Mouse (Mus musculus): ENCODE results near the gene Zfp866. TPM values are rescaled to one million over a fixed set of nuclear protein-coding genes. Genes with fewer than 3 reads are reported as not detected.

The Zfp866 gene
- polyA plus RNA-seq, 1 experiment from 2014 or later = 39.5 TPM

DNA sequence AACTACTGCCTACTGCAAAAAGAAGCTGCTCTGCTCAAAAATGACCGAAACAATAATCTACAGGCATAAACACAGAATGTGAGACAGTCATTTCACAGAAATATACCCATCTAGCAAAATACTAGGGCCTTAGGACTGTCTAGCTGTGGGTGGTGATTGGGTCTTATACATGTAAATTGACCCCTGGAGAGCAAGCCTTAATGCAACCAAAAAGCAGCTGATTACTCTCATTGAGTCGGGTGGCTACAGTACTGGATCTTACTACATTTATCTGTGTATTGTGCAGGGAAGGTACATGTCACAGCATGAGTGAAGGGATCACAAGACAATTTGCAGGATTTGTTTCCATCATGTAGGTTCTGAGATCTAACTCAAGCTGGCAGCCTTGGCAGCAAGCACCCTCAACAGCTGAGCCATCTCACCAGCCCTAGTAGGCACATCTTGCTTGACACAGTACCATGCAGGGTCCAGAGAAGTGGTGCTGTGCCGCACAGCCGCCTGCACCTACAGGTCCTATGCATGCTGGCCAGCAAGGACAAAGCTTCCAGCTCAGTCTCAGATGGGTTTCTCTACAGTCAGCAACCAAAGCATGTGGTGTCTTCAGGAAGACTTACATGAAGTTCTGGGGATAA is 29.0 kb downstream of the Zfp866 start:
- Histone ChIP-seq H3K36me3 (peaks cover 64% of the 10 kb centered on the region), H3K27ac (no peak overlapping the region), H3K4me3 (no peak overlapping the region), H3K27me3 (replicated peaks) (no peaks in the 10 kb centered on the region), H3K9ac (no peak overlapping the region), H3K4me1 (no peaks in the 10 kb centered on the region), H3K4me2 (replicated peaks) (no peak overlapping the region), H3K9me3 (no peaks in the 10 kb centered on the region)
- WGBS = 91% methylated on average over 4 of the region's 4 CpGs
- no peak for ATAC-seq (ENCODE audit: low FRiP score, low read depth)

DNA sequence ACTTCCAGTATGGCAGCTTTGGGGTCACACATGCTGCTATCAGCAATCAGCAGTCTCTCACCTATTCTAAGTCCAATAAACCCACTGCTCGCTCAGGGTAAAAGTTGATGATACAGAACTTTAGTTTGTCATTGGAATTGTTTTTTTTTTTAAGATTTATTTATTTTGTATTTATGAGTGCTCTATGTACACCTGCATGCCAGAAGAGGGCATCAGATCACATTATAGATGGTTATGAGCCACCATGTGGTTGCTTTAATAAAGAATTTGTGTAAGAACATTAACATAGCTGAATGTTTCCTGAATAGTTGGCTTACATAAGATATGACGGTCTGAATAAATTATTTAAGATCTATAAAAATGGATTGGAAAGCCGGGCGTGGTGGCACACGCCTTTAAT is 32.7 kb downstream of the Zfp866 start:
- Histone ChIP-seq H3K4me1 (no peaks in the 10 kb centered on the region), H3K36me3 (peaks cover 38% of the 10 kb centered on the region), H3K9ac (no peak overlapping the region), H3K9me3 (no peaks in the 10 kb centered on the region), H3K27me3 (replicated peaks) (no peaks in the 10 kb centered on the region), H3K4me2 (replicated peaks) (no peak overlapping the region), H3K4me3 (no peak overlapping the region), H3K27ac (no peak overlapping the region)
- WGBS = 93% methylated on average over 5 of the region's 5 CpGs
- ATAC-seq (ENCODE audit: low FRiP score, low read depth) = no peak

DNA sequence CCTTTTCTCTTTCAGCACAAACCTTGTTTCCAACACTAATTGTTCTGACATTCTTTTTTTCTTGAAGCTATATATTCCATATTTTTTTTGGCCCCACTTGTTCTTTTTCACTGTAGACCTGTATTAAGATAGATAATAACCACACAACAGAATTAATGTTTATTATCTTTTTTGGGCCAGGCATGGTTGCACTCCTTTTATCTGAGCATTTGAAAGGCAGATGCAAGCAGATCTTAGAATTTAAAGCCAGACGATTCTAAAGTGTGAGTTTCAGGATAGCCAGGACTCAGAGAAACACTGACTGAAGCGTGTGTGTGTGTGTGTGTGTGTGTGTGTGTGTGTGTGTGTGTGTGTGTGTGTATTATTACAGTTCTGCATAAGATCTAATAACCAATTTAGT is 38.5 kb downstream of the Zfp866 start:
- no peak for ATAC-seq (ENCODE audit: low FRiP score, low read depth)
- no peak overlapping the region for H3K9ac ChIP-seq
- H3K27me3 ChIP-seq (replicated peaks) = no peaks in the 10 kb centered on the region
- peaks cover 8% of the 10 kb centered on the region for H3K4me1 ChIP-seq
- H3K27ac ChIP-seq = no peak overlapping the region
- no peaks in the 10 kb centered on the region for H3K9me3 ChIP-seq
- H3K4me2 ChIP-seq (replicated peaks) = no peak overlapping the region
- H3K36me3 ChIP-seq = peaks cover 14% of the 10 kb centered on the region
- WGBS = 94% methylated on average over 2 of the region's 2 CpGs
- H3K4me3 ChIP-seq = no peak overlapping the region

DNA sequence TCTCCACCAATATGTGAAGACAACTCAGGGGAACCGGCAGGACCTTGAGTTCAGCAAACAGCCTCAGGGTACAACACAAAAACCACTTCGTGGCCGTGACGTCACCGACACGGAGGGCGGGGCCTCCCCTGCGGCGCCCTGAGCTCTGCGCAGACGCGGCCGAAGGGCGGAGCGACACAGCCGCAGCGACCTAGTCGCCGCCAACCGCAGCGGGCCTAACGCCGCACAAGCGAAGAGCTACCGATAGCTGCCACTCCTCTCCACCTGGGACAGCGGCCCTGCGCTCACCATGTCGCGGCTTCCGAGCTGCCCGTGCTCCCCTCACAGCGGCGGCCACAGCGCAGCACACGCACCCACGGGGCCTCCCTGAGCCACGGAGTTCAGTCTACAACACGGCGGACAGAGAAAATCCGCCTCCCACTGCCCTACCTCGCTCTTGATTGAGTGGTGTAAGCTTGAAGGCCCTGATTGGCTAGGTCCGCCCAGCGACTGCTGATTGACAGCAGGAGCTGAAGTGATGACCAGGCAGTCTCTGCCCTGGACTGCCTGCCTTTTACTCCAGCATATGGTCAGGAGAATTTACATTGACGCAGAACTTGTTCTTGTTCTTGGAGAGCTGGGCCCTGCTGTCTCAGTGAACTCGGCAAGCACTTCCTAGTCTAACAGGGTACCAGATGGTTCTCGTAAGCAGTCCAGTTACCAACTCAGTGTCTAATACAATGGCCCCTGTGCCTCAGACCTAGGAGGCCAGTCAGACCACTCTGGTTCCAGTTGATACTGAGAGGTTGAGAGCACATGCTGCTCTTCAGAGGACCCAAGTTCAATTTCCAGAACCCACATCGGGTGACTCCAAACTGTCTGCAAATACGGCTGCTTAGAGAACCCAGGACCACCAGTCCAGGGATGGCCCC is 41.2 kb downstream of the Zfp866 start, which contains the start of gene Zfp963:
Gene Zfp963, minus strand, starts transcription at position 427 of the 911 bp plus-strand sequence.
- peak within 1 kb of the TSS; percentile 95 for H3K27ac ChIP-seq
- H3K4me3 ChIP-seq = peak within 1 kb of the TSS; percentile 66
- 3% methylated on average over 48 of the region's 48 CpGs for WGBS
- peak; percentile 98 for ATAC-seq (ENCODE audit: low FRiP score, low read depth)
- peaks cover 8% of the 10 kb centered on the region for H3K4me1 ChIP-seq
- H3K27me3 ChIP-seq (replicated peaks) = no peaks in the 10 kb centered on the region
- peaks cover 4% of the 10 kb centered on the region; the same call in 1 of the 2 replicates for H3K36me3 ChIP-seq
- peak within 1 kb of the TSS; percentile 62 for H3K4me2 ChIP-seq (replicated peaks)
- peak within 1 kb of the TSS; percentile 86 for H3K9ac ChIP-seq
- H3K9me3 ChIP-seq = no peaks in the 10 kb centered on the region

DNA sequence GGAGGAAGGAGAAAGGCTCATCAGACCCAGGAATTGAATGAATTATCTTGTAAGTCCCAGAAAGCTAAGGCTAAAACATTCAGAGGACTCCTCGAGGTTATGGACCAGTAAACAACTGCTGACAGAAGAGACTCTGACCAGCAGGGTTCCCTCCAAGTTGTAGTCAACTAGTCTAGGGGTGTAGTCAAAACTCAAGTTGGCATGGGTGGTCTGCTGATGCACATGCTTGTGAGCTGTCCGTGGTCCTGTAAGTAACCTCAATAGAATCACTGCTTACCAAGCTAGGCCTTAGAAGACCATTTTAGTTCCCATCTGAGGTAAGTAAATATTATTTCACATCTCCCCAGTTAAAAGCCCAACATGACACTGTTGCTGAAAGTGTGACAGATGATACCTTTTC is 49.7 kb downstream of the Zfp866 start:
- no peak overlapping the region for H3K9ac ChIP-seq
- H3K27ac ChIP-seq = no peak overlapping the region
- H3K4me3 ChIP-seq = no peak overlapping the region
- H3K4me1 ChIP-seq = no peaks in the 10 kb centered on the region
- H3K36me3 ChIP-seq = peaks cover 16% of the 10 kb centered on the region
- no peak overlapping the region for H3K4me2 ChIP-seq (replicated peaks)
- ATAC-seq (ENCODE audit: low FRiP score, low read depth) = no peak
- WGBS = 87% methylated on average over 2 of the region's 2 CpGs
- no peaks in the 10 kb centered on the region for H3K27me3 ChIP-seq (replicated peaks)
- H3K9me3 ChIP-seq = no peaks in the 10 kb centered on the region

DNA sequence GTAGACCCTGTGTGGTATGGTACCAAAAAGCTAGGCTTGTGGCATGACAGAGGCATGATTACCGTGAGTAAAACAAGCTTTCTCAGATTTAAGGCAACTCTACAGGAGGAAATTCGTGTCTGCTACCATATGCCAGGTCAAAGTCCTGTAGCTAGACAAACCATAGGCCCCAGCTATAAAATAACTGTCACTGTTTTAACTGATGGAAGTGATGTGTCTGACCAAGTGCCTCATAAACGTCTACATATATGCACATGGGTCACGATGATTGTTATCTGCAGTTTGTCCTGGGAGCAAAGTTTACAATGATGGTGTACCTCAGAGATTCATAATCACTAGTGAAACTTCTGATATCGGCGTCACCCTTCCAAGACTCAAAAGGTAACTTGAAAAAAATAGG is 50.2 kb downstream of the Zfp866 start:
- Histone ChIP-seq H3K27me3 (replicated peaks) (no peaks in the 10 kb centered on the region), H3K9ac (no peak overlapping the region), H3K4me3 (no peak overlapping the region), H3K36me3 (peaks cover 16% of the 10 kb centered on the region), H3K4me2 (replicated peaks) (no peak overlapping the region), H3K27ac (no peak overlapping the region), H3K4me1 (no peaks in the 10 kb centered on the region), H3K9me3 (no peaks in the 10 kb centered on the region)
- no peak for ATAC-seq (ENCODE audit: low FRiP score, low read depth)
- 88% methylated on average over 6 of the region's 6 CpGs for WGBS

DNA sequence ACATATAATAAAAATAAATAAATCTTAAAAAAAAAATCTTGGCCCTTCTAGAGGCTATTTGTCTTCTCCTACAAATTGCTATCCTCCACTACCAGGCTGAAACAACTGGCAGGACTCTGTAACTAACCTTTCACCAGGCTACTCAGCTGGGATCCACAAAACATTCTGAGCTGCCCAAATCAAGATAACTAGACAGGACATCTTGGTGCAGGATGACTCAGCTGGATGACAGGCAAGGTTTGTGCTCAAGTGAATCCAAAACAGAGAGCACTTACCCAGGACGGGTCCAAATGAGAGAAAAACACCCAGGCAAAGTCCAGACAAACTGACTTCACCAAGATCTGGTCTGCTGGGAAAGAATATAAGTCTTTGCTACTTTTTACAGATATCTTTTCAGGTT is 55.5 kb downstream of the Zfp866 start:
- no peak overlapping the region for H3K27ac ChIP-seq
- no peaks in the 10 kb centered on the region for H3K36me3 ChIP-seq
- no peak overlapping the region for H3K9ac ChIP-seq
- no peaks in the 10 kb centered on the region for H3K4me1 ChIP-seq
- ATAC-seq (ENCODE audit: low FRiP score, low read depth) = no peak
- no peaks in the 10 kb centered on the region for H3K27me3 ChIP-seq (replicated peaks)
- 81% methylated on average over 1 of the region's 1 CpGs for WGBS
- H3K4me2 ChIP-seq (replicated peaks) = no peak overlapping the region
- H3K9me3 ChIP-seq = no peaks in the 10 kb centered on the region
- no peak overlapping the region for H3K4me3 ChIP-seq

DNA sequence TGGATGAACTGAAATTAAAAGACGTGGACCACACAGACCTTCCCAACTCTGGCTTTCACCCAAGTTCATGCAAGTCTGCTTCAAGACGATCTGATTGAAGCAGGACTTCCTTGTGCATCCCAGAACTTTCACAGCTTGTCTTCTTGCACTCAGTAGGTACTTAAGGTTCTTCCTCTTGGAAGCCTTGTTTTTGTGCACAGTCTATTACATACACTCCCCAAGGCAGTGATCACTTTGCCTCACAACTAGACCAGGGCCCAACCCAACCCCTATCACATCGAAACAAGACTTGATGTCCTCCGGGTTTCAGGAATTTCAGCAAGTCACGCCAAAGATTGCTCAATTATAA is 73.8 kb downstream of the Zfp866 start:
- peak; percentile 41 for ATAC-seq (ENCODE audit: low FRiP score, low read depth)
- Histone ChIP-seq H3K4me2 (replicated peaks) (peak overlapping the region; percentile 51), H3K9ac (no peak overlapping the region), H3K9me3 (no peaks in the 10 kb centered on the region), H3K27me3 (replicated peaks) (no peaks in the 10 kb centered on the region), H3K36me3 (peaks cover 7% of the 10 kb centered on the region; the same call in 1 of the 2 replicates), H3K4me3 (peak overlapping the region; percentile 7; the same call in 1 of the 2 replicates), H3K27ac (no peak overlapping the region), H3K4me1 (peaks cover 7% of the 10 kb centered on the region)
- 46% methylated on average over 5 of the region's 5 CpGs for WGBS

DNA sequence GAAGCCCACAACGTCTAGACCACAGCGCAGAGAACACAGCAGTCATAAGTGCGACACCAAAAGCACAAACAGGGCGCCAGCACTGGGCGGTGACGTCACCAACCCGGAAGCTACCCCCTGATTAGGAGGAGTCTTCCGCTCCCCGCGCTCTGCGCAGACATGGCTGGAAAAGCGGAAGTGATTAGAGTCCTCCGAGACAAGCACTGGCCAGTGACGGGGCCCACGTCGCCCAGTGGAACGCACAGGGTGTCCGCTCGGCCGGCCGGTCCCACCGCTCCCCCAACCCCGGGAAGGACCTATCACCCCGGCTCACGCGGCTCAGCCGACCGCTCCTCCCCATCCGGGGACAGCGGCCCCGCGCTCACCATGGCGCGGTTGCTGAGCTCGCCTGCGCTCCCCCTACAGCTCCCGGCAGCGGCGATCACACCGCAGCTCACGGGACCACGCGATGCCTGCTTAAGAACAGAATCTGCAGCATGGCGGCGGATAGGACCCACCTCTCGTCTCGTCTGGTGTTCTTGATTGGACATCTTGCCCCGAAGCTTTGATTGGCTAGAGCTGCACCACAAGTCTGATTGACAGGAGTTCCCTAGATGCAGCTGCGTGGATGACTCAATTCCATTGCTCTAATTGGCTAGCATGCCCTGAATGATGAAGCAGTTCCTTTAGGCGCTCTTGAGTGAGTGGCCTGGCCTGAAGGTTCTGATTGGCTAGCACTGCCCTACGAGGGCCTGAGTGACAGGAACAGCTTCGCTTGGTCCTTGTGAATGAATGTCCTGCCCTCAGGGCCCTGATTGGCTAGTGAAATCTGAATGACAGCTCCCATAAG is 74.4 kb downstream of the Zfp866 start:
- ATAC-seq (ENCODE audit: low FRiP score, low read depth) = peak; percentile 99
- Histone ChIP-seq H3K27me3 (replicated peaks) (no peaks in the 10 kb centered on the region), H3K27ac (peak overlapping the region; percentile 99), H3K4me3 (peak overlapping the region; percentile 85), H3K4me2 (replicated peaks) (peak overlapping the region; percentile 54), H3K4me1 (peaks cover 7% of the 10 kb centered on the region), H3K9ac (peak overlapping the region; percentile 96), H3K36me3 (peaks cover 7% of the 10 kb centered on the region; the same call in 1 of the 2 replicates), H3K9me3 (no peaks in the 10 kb centered on the region)
- WGBS = under 1% methylated on average over 52 of the region's 52 CpGs

DNA sequence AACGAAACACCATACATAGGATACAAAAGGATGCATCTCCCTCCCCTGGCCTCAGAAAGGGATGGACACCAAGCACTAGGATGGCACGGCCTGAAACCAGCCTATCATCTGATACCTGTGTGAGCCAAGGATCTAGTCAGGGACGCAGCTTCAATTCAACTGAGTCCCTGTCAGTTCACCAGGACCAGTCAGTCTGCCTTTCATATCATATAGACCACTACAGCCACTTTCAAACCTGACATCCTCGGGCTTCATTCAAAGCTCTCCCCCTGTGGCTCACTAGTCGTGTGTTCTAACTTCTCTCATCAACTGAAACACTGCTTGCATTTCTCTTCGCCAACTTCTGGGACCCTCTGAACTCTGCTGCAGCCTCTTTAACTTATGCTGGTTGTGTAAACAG is 75.6 kb downstream of the Zfp866 start:
- WGBS = 86% methylated on average over 6 of the region's 6 CpGs
- Histone ChIP-seq H3K9ac (no peak overlapping the region), H3K9me3 (no peaks in the 10 kb centered on the region), H3K27ac (no peak overlapping the region), H3K4me3 (0 out of 2 replicates have a peak overlapping the region, but pooled peaks have one; percentile 9), H3K4me1 (peaks cover 7% of the 10 kb centered on the region), H3K27me3 (replicated peaks) (no peaks in the 10 kb centered on the region), H3K36me3 (peaks cover 13% of the 10 kb centered on the region), H3K4me2 (replicated peaks) (peak overlapping the region; percentile 54)
- ATAC-seq (ENCODE audit: low FRiP score, low read depth) = no peak

DNA sequence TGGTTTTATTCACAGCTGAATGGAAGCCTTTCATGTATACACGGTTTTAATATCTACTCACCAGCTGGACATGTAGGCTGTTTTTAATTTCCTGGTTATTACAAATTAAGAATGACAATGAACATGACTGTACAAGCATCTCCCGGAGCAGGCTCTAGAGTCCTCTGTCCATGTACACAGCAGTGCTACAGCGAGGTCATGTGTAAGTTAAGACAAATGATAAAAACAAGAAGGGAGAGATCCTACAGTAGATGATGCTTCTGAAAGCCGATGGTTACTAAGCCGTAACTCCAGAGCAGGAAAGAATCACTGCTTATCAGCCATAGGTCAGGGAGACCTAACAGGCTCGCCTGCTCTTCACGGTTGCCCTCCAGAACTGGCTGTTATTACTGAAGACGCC is 77.5 kb downstream of the Zfp866 start:
- 90% methylated on average over 8 of the region's 8 CpGs for WGBS
- no peak overlapping the region for H3K4me3 ChIP-seq
- no peak for ATAC-seq (ENCODE audit: low FRiP score, low read depth)
- H3K36me3 ChIP-seq = peaks cover 30% of the 10 kb centered on the region
- H3K9me3 ChIP-seq = no peaks in the 10 kb centered on the region
- H3K9ac ChIP-seq = no peak overlapping the region
- H3K27ac ChIP-seq = no peak overlapping the region
- no peak overlapping the region for H3K4me2 ChIP-seq (replicated peaks)
- H3K27me3 ChIP-seq (replicated peaks) = no peaks in the 10 kb centered on the region
- peaks cover 7% of the 10 kb centered on the region for H3K4me1 ChIP-seq
